Mouse (Mus musculus): Measurements from ENCODE around the gene Mbtd1. TPM values are rescaled to one million over a fixed set of nuclear protein-coding genes. Genes with fewer than 3 reads are reported as not detected.

Mbtd1 gene
- polyA plus RNA-seq, 1 experiment from 2014 or later: 40.3 TPM

DNA sequence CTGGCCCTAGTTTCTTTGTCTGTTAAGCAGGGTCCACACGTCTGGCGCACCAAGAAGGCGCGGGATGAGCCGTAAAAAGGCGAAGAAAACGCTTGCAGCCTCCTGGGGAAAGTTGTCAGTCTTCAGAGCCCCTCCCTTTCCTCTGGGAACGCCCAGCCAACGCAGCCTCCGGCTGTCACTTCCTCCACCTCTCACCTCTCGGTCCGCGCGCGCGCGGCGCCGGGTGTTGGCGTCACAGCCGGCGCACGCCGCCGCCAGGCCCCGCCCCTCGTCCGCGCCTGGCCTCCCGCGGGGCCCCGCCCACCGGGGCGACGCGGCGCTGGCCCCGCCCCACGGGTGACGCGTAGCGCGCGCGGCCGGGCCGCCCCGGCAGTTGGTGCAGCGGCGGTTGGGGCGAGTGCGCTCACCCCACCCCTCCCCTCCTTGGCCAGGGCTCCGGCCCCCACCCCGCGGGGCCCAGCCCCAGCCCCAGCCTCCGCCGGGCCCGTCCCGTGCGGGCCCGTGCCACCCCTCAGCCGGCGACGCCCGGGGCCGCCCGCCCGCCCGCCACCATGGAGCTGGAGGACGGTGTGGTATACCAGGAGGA lies 110.2 kb downstream of the Mbtd1 start, which contains the start of gene Spag9:
Gene Spag9 (plus strand): TSS at position 372 of the 586 bp plus-strand sequence.
- Histone ChIP-seq H3K4me2 (replicated peaks) (peak within 1 kb of the TSS; percentile 77), H3K9me3 (no peaks in the 10 kb centered on the region), H3K27me3 (no peaks in the 10 kb centered on the region), H3K4me1 (peaks cover 28% of the 10 kb centered on the region), H3K27ac (peak within 1 kb of the TSS; percentile 93), H3K9ac (peak within 1 kb of the TSS; percentile 88), H3K4me3 (peak within 1 kb of the TSS; percentile 97), H3K36me3 (no peaks in the 10 kb centered on the region)
- WGBS: under 1% methylated on average over 69 of the region's 70 CpGs
- peak; percentile 91 for ATAC-seq (ENCODE audit: low FRiP score, low read depth)

Other genes starting within 250 kb of the Mbtd1 start
- 28.6 and 28.8 TPM in 2 replicates for gene Utp18, start 86 bp upstream of the Mbtd1 start, polyA plus RNA-seq (2015; fragmentation: Nextera tagmentation; extraction: Ambion mirVana)
- 289 and 307 TPM in 2 replicates for gene Nme2, start 70.4 kb downstream of the Mbtd1 start, polyA plus RNA-seq (2015; fragmentation: Nextera tagmentation; extraction: Ambion mirVana)
- 400 and 424 TPM in 2 replicates for gene Gm20390, start 82.4 kb downstream of the Mbtd1 start, polyA plus RNA-seq (2015; fragmentation: Nextera tagmentation; extraction: Ambion mirVana)
- gene Nme1, start 82.7 kb downstream of the Mbtd1 start, polyA plus RNA-seq (2015; fragmentation: Nextera tagmentation; extraction: Ambion mirVana): 141 and 162 TPM in 2 replicates
- 42.6 and 44.1 TPM in 2 replicates for gene Spag9, start 110.2 kb downstream of the Mbtd1 start, polyA plus RNA-seq (2015; fragmentation: Nextera tagmentation; extraction: Ambion mirVana)

Measured in limb, embryonic 13.5 days (tissue).